Mouse (Mus musculus) midbrain, embryonic 11.5 days (tissue): Measurements from ENCODE around the gene Ankzf1. TPM values are rescaled to one million over a fixed set of nuclear protein-coding genes. Genes with fewer than 3 reads are reported as not detected.

Source experiments
- ATAC-seq: fragments of 200-750 bp; cut with Nextera tagmentation; 2 replicates; pipeline ENCODE4 v1.8.0; 2017; ENCODE audit warnings: moderate TSS enrichment, moderate library complexity; ENCODE audit not compliant: low FRiP score
- DNase-seq: peaks from one replicate; pipeline ENCODE4 v3.0.0; 2015; ENCODE audit warnings: low spot score; ENCODE audit errors: missing footprints
- H3K27ac ChIP-seq: fragments of 300-500 bp; sonication (generic); 2 replicates; pipeline ENCODE4 v1.5.1; 2014; ENCODE audit warnings: low read depth, low read length
- H3K27me3 ChIP-seq: fragments of 300-500 bp; sonication (generic); 2 replicates; pipeline ENCODE4 v1.6.1; 2014; ENCODE audit warnings: mild to moderate bottlenecking, low read length, moderate library complexity, mixed read lengths; ENCODE audit not compliant: control insufficient read depth, insufficient read depth
- H3K36me3 ChIP-seq: fragments of 300-500 bp; sonication (generic); 2 replicates; pipeline ENCODE4 v1.6.1; 2014; ENCODE audit warnings: mild to moderate bottlenecking, low read length, moderate library complexity, mixed read lengths; ENCODE audit not compliant: control insufficient read depth, insufficient read depth
- H3K4me1 ChIP-seq: fragments of 300-500 bp; sonication (generic); 2 replicates; pipeline ENCODE4 v1.6.1; 2014; ENCODE audit warnings: low read length; ENCODE audit not compliant: control insufficient read depth, insufficient read depth
- H3K4me2 ChIP-seq: fragments of 300-500 bp; sonication (generic); 2 replicates; pipeline ENCODE4 v1.6.1; 2014; ENCODE audit warnings: mild to moderate bottlenecking, moderate library complexity
- H3K4me3 ChIP-seq: fragments of 300-500 bp; sonication (generic); 2 replicates; pipeline ENCODE4 v1.5.1; 2014; ENCODE audit warnings: low read depth, low read length
- H3K9ac ChIP-seq: fragments of 300-500 bp; sonication (generic); 2 replicates; pipeline ENCODE4 v1.6.1; 2014; ENCODE audit warnings: low read length
- H3K9me3 ChIP-seq: fragments of 300-500 bp; sonication (generic); 2 replicates; pipeline ENCODE4 v1.6.1; 2016; ENCODE audit warnings: low read length; ENCODE audit not compliant: control insufficient read depth
- WGBS: fragments of 180-500 bp; shearing (Covaris S2); extraction: QIAGEN DNeasy Blood & Tissue Kit; methylation state at CpG from one replicate; pipeline ENCODE4 v1.1.7; 2014; 5-methylcytosine and 5-hydroxymethylcytosine counted together
- microRNA-seq: library from miRNA; unstranded; fragments of <30 nt; microRNA quantifications from one replicate; pipeline ENCODE4, GENCODE M21; 2017
- polyA plus RNA-seq: library from polyadenylated mRNA; unstranded; fragments of >200 nt; fragmentation: Nextera tagmentation; extraction: Ambion mirVana; gene quantifications from 2 replicates; pipeline ENCODE4 v1.2.1, GENCODE M21; 2014

Ankzf1 gene
- polyA plus RNA-seq, 1 experiment from 2014 or later: 14.3 TPM

DNA sequence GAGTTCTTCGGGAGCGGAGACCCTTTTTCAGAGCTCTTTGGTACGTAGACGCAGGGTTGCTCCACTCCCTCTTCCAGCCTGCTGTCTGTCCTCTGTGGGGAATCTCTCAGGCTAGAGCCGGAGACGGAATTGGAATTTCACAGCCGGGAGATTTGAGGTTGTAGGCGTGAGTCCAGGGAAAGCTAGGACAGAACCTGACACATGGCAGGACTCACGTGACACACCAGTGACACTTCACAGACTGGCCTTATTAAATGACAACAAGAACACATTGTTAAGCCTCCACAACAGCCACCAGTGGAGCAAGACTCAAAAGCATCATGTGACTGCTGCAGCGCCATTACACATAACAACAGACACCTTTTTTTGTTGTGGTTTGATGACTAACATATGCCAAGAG is 47.6 kb downstream of the Ankzf1 start:
- no peak for ATAC-seq

DNA sequence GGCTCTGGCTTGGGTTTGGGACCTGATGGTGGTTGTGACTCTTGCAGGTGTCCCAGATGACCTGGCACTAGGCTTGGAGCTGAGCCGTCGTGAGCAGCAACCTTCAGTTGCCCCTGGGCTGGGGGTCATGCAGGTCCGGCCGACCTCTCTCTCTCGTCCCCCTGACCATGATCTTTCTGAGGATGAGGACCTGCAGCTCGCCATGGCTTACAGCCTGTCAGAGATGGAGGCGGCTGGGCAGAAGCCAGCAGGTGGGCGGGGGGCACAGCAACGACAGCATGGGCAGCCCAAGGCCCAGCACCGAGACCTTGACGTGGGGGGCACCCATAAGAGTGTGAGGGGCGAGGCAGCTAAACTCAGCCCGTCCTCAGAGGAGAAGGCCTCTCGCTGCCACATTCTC is 51.5 kb downstream of the Ankzf1 start:
- no peaks in the 10 kb centered on the region for H3K9me3 ChIP-seq
- no peak overlapping the region for H3K9ac ChIP-seq
- ATAC-seq (no peak), DNase-seq (no peak)
- 90% methylated on average over 14 of the region's 14 CpGs for WGBS
- no peaks in the 10 kb centered on the region for H3K27me3 ChIP-seq
- H3K36me3 ChIP-seq: 0 out of 2 replicates have a peak, but pooled peaks cover 2% of the 10 kb centered on the region
- H3K27ac ChIP-seq: no peak overlapping the region
- H3K4me1 ChIP-seq: no peaks in the 10 kb centered on the region
- H3K4me2 ChIP-seq: no peak overlapping the region
- H3K4me3 ChIP-seq: no peak overlapping the region

More for the DNA sequence above, 47.6 kb downstream of the Ankzf1 start:
- WGBS: 85% methylated on average over 10 of the region's 10 CpGs
- Histone ChIP-seq H3K36me3 (0 out of 2 replicates have a peak, but pooled peaks cover 2% of the 10 kb centered on the region), H3K4me1 (peaks cover 9% of the 10 kb centered on the region), H3K27ac (no peak overlapping the region), H3K9me3 (no peaks in the 10 kb centered on the region), H3K4me3 (no peak overlapping the region), H3K4me2 (no peak overlapping the region), H3K9ac (no peak overlapping the region), H3K27me3 (no peaks in the 10 kb centered on the region; the same call in 1 of the 2 replicates)
- peak; percentile 56 for DNase-seq

DNA sequence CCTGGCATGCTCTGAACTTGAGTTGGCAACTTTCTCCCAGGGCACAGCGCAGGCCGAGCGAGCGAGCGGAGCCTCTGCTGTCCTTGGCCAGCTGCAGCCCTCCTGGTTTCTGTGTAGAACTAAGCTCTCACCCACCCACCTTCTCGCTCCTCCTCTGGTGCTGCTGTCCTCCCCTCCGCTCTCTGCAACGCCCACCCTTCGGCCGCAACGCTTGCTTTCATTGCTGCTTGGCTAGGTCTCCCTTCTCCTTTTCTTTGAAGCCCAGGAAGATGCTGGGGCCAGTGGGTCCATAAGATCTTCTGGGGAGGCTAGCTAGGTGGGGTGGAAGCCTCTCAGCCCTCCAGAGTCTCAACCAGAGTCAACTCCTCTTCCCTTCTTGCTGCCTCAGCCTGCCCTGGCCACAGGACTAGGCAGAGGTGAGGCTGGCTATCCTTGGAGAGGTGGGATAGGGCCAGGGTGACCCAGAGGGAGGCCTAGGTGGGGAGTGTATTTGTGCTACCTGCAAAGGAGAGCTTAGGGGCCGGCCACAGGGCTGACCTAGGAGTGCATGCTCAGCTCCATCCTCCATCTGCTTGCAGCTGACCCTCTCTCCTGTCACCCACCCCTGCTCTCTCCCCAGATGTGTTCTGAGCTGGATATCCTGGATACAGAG is 52.4 kb downstream of the Ankzf1 start:
- WGBS: 89% methylated on average over 12 of the region's 12 CpGs
- DNase-seq (no peak), ATAC-seq (peak; percentile 12; the same call in 1 of the 2 replicates)
- Histone ChIP-seq H3K4me3 (no peak overlapping the region), H3K4me2 (no peak overlapping the region), H3K9ac (no peak overlapping the region), H3K36me3 (0 out of 2 replicates have a peak, but pooled peaks cover 2% of the 10 kb centered on the region), H3K4me1 (no peaks in the 10 kb centered on the region), H3K27me3 (no peaks in the 10 kb centered on the region), H3K27ac (no peak overlapping the region), H3K9me3 (no peaks in the 10 kb centered on the region)

DNA sequence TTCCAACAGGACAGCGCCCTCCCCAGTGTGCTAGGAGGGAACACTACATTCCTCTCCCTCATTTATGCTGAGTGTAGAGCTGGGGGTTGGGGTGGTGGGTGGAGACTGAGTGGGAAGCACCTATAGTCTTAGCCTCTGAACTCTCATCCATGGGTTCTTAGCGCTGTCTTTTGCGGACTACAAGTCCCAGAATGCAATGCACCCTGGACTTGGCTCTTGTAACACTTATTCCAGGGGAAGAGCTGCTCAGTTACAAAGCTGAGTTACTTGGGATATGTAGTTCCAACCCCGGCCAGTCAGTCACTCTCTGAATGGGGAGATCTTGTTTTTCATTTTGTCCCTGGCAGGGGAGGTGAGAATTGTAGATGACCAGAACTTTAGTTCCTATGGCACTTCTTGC is 52.9 kb downstream of the Ankzf1 start:
- 9% methylated on average over 4 of the region's 4 CpGs for WGBS
- H3K27ac ChIP-seq: no peak overlapping the region
- ATAC-seq (peak; percentile 65), DNase-seq (peak; percentile 88)
- H3K9ac ChIP-seq: no peak overlapping the region
- no peaks in the 10 kb centered on the region for H3K27me3 ChIP-seq
- no peak overlapping the region for H3K4me2 ChIP-seq
- H3K4me3 ChIP-seq: no peak overlapping the region
- no peaks in the 10 kb centered on the region for H3K9me3 ChIP-seq
- H3K36me3 ChIP-seq: 0 out of 2 replicates have a peak, but pooled peaks cover 2% of the 10 kb centered on the region
- no peaks in the 10 kb centered on the region for H3K4me1 ChIP-seq

DNA sequence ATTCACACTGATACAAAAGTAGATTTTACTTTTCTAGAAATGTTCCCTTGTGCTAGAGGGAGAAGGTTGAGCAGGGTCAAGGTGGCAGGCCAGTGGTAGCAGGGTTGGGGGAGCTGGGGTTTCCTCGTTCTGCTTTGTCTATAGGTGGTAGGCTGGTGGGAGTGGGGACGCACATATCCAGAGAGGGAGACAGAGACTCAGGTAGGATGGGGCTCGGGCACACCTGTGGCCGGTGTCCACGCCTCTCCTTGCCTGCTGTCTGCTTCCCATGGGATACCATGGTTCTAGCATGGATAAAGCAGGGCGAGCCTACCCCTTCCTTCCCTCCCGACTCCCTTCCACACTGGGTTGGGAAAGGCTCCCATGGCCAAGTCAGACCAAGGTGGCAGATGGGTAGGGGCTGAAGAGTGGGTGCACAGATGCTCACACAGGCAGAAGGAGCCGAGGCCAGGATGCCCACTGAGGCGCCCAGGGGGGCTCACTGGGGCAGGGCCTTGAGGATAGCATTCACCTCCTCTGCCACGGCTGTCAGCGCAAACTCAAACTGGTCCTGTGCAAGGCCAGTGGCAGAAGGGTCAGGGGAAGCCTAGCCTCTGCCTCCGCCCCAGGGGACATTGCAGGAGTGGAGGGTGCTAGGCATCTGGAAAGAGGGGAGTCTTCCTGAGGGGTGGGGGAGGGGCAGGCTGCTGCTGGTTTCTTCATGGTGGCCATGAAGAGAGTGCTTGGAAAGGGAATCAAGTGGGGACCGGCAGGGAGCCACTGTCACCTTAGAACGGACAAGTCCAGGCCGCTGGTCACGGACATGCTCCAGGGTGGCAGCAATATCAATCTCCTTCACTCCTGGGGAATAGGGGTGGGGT is 55.4 kb downstream of the Ankzf1 start:
- no peaks in the 10 kb centered on the region for H3K9me3 ChIP-seq
- peak; percentile 60 for DNase-seq
- H3K4me2 ChIP-seq: no peak overlapping the region
- no peaks in the 10 kb centered on the region for H3K27me3 ChIP-seq
- 84% methylated on average over 16 of the region's 16 CpGs for WGBS
- no peak for ATAC-seq
- no peaks in the 10 kb centered on the region for H3K4me1 ChIP-seq
- H3K36me3 ChIP-seq: 0 out of 2 replicates have a peak, but pooled peaks cover 2% of the 10 kb centered on the region
- H3K9ac ChIP-seq: no peak overlapping the region
- H3K4me3 ChIP-seq: no peak overlapping the region
- H3K27ac ChIP-seq: no peak overlapping the region

DNA sequence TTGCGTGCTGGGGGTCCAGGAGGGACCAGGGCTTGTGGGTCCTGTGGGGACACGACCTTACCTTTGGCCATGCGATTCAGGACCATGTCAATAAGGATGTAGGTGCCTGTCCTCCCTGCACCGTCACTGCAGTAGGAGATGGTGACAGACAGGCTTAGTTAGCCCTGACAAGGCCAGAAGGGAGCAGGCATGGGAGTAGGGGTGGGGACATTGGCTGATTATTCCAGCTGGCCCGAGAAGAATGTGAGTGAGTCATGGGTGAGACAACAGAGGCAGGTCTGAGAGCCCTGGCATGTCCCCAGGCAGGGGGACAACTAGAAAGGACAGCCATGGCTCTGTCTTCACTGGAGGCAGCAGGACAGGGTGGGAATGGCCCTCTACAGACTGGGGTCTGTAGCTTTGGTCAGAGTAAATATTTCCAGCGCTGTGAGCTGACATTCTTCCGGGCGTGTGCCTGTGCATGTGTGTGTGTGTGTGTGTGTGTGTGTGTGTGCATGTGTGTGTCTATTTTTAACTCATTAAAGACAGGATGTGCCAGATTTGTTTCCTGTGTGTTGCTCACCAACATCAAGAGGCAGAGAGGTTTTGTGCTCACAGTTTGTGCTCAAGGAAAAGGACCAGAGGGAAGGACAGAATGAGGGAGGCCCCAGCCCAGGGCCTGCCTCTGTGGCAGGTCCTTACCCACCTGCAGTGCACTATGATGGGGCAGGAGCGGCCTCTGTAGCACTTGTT is 56.3 kb downstream of the Ankzf1 start:
- H3K36me3 ChIP-seq: 0 out of 2 replicates have a peak, but pooled peaks cover 2% of the 10 kb centered on the region
- H3K27me3 ChIP-seq: no peaks in the 10 kb centered on the region; the same call in 1 of the 2 replicates
- no peaks in the 10 kb centered on the region for H3K4me1 ChIP-seq
- ATAC-seq (no peak), DNase-seq (peak; percentile 84)
- H3K9ac ChIP-seq: no peak overlapping the region
- H3K4me2 ChIP-seq: no peak overlapping the region
- no peak overlapping the region for H3K27ac ChIP-seq
- WGBS: 65% methylated on average over 9 of the region's 9 CpGs
- H3K9me3 ChIP-seq: no peaks in the 10 kb centered on the region
- no peak overlapping the region for H3K4me3 ChIP-seq

Small RNAs within 50 kb of the gene (microRNA-seq; reads per million reads assigned to microRNA genes)
- not detected for gene Gm27943

Other genes starting within 250 kb of the Ankzf1 start
- gene Ihh, start 240.5 kb upstream of the Ankzf1 start, polyA plus RNA-seq: 0.22 TPM in 1 of 2 replicates, not detected in the other
- 12.9 and 13.0 TPM in 2 replicates for gene Nhej1, start 67.0 kb upstream of the Ankzf1 start, polyA plus RNA-seq
- not detected in 2 replicates for gene Slc23a3, start 58.3 kb upstream of the Ankzf1 start, polyA plus RNA-seq
- 45.5 and 49.8 TPM in 2 replicates for gene Cnppd1, start 49.4 kb upstream of the Ankzf1 start, polyA plus RNA-seq
- 55.1 and 58.3 TPM in 2 replicates for gene Retreg2, start 49.4 kb upstream of the Ankzf1 start, polyA plus RNA-seq
- 30.1 and 33.6 TPM in 2 replicates for gene Zfand2b, start 23.5 kb upstream of the Ankzf1 start, polyA plus RNA-seq
- 25.3 and 29.2 TPM in 2 replicates for gene Abcb6, start 11.8 kb upstream of the Ankzf1 start, polyA plus RNA-seq
- 17.3 and 18.8 TPM in 2 replicates for gene Atg9a, start within 50 bp of the Ankzf1 start, polyA plus RNA-seq
- 18.3 and 19.4 TPM in 2 replicates for gene Glb1l, start 18.7 kb downstream of the Ankzf1 start, polyA plus RNA-seq
- gene Stk16, start 18.7 kb downstream of the Ankzf1 start, polyA plus RNA-seq: 110 and 116 TPM in 2 replicates
- 7.9 and 9.6 TPM in 2 replicates for gene Tuba4a, start 27.7 kb downstream of the Ankzf1 start, polyA plus RNA-seq
- not detected in 2 replicates for gene A630095N17Rik, start 40.0 kb downstream of the Ankzf1 start, polyA plus RNA-seq
- gene Dnajb2, start 44.3 kb downstream of the Ankzf1 start, polyA plus RNA-seq: 15.9 and 18.1 TPM in 2 replicates
- gene Ptprn, start 72.4 kb downstream of the Ankzf1 start, polyA plus RNA-seq: 4.2 and 4.4 TPM in 2 replicates
- gene Resp18, start 86.3 kb downstream of the Ankzf1 start, polyA plus RNA-seq: 28.5 and 34.8 TPM in 2 replicates
- gene Dnpep, start 125.8 kb downstream of the Ankzf1 start, polyA plus RNA-seq: 149 TPM in 2 replicates
- gene Des, start 168.2 kb downstream of the Ankzf1 start, polyA plus RNA-seq: 0.52 and 0.68 TPM in 2 replicates
- 13.4 and 15.2 TPM in 2 replicates for gene Speg, start 183.1 kb downstream of the Ankzf1 start, polyA plus RNA-seq
- 56.1 and 56.4 TPM in 2 replicates for gene Gmppa, start 243.8 kb downstream of the Ankzf1 start, polyA plus RNA-seq